Mouse (Mus musculus): ENCODE data around the gene Eif3d. TPM values are rescaled to one million over a fixed set of nuclear protein-coding genes. Genes with fewer than 3 reads are reported as not detected.
"Not testable (repeated sequence)": the region's sequence is repeated elsewhere in the genome, so short reads cannot be mapped to it uniquely, and the experiment has no call there.

The Eif3d gene
- 249 and 271 TPM in 2 replicates for polyA plus RNA-seq (2016; fragmentation: Nextera tagmentation; extraction: Ambion mirVana)

GRCm38 (mm10) chr15:77970470-77971292 is at the start of gene Eif3d:
Gene Eif3d (minus strand): TSS chr15:77970813.
- Histone ChIP-seq H3K4me3 (peak within 1 kb of the TSS; percentile 99), H3K27ac (replicated peaks) (peak within 1 kb of the TSS; percentile 99), H3K27me3 (replicated peaks; ENCODE audit: low read depth, poor library complexity, severe bottlenecking) (no peaks in the 10 kb centered on the region), H3K4me1 (peaks cover 20% of the 10 kb centered on the region), H3K36me3 (replicated peaks) (peaks cover 36% of the 10 kb centered on the region), H3K9me3 (no peaks in the 10 kb centered on the region)
- under 1% methylated on average over 72 of the region's 72 CpGs for WGBS
- DNase-seq (ENCODE audit: low spot score): peak; percentile 97

DNA sequence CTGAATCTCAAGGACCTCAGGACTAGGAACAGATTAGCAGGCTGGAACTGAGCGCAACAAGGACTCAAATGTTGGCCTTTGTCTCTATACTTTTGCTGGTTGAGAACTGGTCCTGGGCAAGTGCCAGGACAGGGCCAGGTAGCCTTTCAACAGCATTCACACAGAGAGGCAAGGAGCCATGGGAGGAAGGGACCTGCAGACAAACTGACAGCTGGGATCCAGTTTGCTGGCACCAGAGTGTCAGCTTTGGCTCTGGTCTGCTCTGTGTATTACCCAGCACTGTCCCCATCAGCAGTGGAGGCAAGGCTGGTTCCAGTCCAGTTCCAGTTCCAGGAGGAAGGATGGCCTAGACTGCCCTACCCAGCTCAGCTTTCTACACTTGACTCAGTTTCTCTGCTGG is 43.4 kb upstream of the Eif3d start:
- Histone ChIP-seq H3K4me1 (no peaks in the 10 kb centered on the region), H3K4me3 (no peak overlapping the region), H3K36me3 (replicated peaks) (no peaks in the 10 kb centered on the region), H3K27me3 (replicated peaks; ENCODE audit: low read depth, poor library complexity, severe bottlenecking) (no peaks in the 10 kb centered on the region), H3K27ac (replicated peaks) (no peak overlapping the region), H3K9me3 (no peaks in the 10 kb centered on the region)
- 87% methylated on average over 1 of the region's 1 CpGs for WGBS
- DNase-seq (ENCODE audit: low spot score): no peak

DNA sequence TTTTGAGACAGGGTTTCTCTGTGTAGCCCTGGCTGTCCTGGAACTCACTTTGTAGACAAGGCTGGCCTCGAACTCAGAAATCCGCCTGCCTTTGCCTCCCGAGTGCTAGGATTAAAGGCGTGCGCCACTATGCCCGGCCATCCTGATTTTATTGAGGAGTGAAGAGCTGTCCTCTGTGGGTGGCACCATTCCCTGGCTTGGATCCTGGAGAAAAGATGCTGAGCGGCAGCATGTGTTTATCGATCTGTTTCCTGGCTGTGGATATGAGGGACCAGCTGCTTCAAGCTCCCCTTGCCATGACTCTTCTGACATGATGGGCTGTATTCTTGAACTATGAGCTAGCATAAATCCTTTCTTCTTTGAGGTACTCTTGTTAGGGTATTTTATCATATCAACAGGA is 37.6 kb upstream of the Eif3d start:
- not testable (repeated sequence) for H3K4me3 ChIP-seq; H3K9me3 ChIP-seq; H3K36me3 ChIP-seq (replicated peaks); H3K27ac ChIP-seq (replicated peaks); H3K27me3 ChIP-seq (replicated peaks; ENCODE audit: low read depth, poor library complexity, severe bottlenecking); DNase-seq (ENCODE audit: low spot score)
- H3K4me1 ChIP-seq: peaks cover 25% of the 10 kb centered on the region
- 90% methylated on average over 8 of the region's 8 CpGs for WGBS

GRCm38 (mm10) chr15:78003929-78004328 is 33.3 kb upstream of the Eif3d start:
- WGBS: 58% methylated on average over 9 of the region's 9 CpGs
- no peak overlapping the region for H3K4me3 ChIP-seq
- no peaks in the 10 kb centered on the region for H3K9me3 ChIP-seq
- no peaks in the 10 kb centered on the region for H3K27me3 ChIP-seq (replicated peaks; ENCODE audit: low read depth, poor library complexity, severe bottlenecking)
- H3K27ac ChIP-seq (replicated peaks): no peak overlapping the region
- H3K4me1 ChIP-seq: peaks cover 25% of the 10 kb centered on the region
- no peaks in the 10 kb centered on the region for H3K36me3 ChIP-seq (replicated peaks)
- DNase-seq (ENCODE audit: low spot score): peak; percentile 19

DNA sequence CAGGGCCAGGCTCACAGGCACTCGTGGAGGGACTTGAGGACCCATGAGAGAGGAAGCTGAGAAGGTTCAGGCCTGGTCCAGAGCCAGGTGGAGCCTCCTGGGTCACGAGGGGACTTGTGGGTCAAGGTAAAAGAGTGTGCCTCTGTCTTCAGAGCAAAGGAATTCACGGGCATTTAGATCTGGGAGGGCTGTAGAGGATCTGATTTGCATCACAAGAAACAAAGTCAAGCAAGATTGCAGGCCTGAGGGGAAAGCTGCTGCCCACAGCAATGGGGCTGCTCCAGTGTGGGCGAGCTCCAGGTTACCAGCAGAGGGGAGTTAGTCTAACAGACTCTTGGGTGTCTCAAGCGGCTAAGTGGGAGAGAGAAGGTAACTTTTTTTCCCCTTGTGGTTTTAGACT is 30.8 kb upstream of the Eif3d start:
- no peak overlapping the region for H3K4me3 ChIP-seq
- no peaks in the 10 kb centered on the region for H3K9me3 ChIP-seq
- H3K27ac ChIP-seq (replicated peaks): no peak overlapping the region
- peaks cover 16% of the 10 kb centered on the region for H3K4me1 ChIP-seq
- H3K36me3 ChIP-seq (replicated peaks): no peaks in the 10 kb centered on the region
- no peaks in the 10 kb centered on the region for H3K27me3 ChIP-seq (replicated peaks; ENCODE audit: low read depth, poor library complexity, severe bottlenecking)
- WGBS: 23% methylated on average over 5 of the region's 5 CpGs
- DNase-seq (ENCODE audit: low spot score): no peak

DNA sequence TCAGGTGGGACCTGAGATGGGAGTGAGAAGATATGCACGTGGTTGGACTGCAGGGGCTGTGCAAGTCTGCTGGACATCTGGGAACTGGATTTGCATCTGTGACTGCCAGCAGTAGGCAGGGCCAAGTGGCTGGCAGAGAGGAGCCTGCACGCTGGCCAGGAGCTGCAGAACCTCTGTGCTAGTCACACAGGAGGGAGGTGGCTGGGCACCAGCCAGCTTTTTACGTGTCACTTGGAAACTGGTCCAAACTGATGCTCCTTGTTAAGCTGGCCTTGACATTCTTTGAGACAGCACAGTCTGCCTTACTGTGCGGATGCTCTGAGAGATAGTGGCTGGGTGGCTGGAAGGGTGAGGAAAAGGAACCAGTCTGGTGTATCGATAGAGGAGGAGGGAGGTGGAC is 17.9 kb upstream of the Eif3d start:
- Histone ChIP-seq H3K4me1 (peaks cover 12% of the 10 kb centered on the region; the same call in 1 of the 2 replicates), H3K36me3 (replicated peaks) (no peaks in the 10 kb centered on the region), H3K27me3 (replicated peaks; ENCODE audit: low read depth, poor library complexity, severe bottlenecking) (no peaks in the 10 kb centered on the region), H3K27ac (replicated peaks) (no peak overlapping the region), H3K4me3 (no peak overlapping the region), H3K9me3 (no peaks in the 10 kb centered on the region)
- no peak for DNase-seq (ENCODE audit: low spot score)
- 79% methylated on average over 5 of the region's 5 CpGs for WGBS

DNA sequence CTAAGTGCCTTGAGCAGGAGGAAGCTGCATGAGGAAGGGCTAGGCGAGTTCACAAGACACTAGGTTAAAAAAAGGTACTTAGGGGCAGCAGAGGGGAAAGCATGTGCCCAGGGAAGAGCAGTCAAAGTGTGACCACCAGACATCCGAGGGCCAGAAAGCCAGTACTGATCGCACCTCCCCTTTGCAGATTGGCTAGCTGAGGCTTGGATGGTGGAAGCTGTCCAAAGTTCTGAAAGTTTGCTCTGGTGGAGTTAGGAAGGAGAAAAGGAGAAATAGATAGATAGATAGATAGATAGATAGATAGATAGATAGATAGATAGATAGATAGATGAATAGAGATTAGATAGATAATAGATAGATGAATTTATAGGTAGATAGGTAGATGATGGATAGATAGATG is 12.8 kb upstream of the Eif3d start:
- no peaks in the 10 kb centered on the region for H3K4me1 ChIP-seq
- H3K9me3 ChIP-seq: no peaks in the 10 kb centered on the region
- 0 out of 2 replicates have a peak, but pooled peaks cover 7% of the 10 kb centered on the region for H3K27me3 ChIP-seq (replicated peaks; ENCODE audit: low read depth, poor library complexity, severe bottlenecking)
- no peak overlapping the region for H3K27ac ChIP-seq (replicated peaks)
- DNase-seq (ENCODE audit: low spot score): no peak
- 36% methylated on average over 3 of the region's 3 CpGs for WGBS
- no peaks in the 10 kb centered on the region for H3K36me3 ChIP-seq (replicated peaks)
- H3K4me3 ChIP-seq: no peak overlapping the region

GRCm38 (mm10) chr15:77982195-77982939 is 11.8 kb upstream of the Eif3d start:
- Histone ChIP-seq H3K27me3 (replicated peaks; ENCODE audit: low read depth, poor library complexity, severe bottlenecking) (0 out of 2 replicates have a peak, but pooled peaks cover 7% of the 10 kb centered on the region), H3K36me3 (replicated peaks) (no peaks in the 10 kb centered on the region), H3K27ac (replicated peaks) (no peak overlapping the region)

DNA sequence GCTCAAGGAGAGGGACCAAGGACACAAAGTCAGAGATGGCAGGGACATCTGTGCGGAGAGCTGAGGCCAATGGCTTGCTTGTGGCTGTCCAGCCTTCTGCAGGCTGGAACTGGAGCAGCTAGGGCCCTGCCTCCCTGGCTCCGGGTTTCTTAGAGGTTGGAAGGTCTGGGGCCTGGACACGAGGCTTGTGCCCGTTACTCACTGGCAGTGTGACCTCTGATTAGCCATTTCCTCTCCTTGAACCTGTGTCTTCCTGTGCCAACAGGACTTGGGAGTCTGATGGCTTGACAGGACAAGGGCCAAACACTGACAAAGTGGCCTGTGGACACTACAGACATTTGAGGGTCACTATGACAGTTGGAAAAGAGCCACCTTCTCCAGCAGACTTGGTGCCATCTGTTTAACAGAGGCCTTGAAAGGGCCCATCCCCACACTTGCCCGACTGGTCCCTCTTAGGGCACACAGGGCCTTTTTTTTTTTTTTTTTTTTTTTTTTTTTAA is 10.6 kb upstream of the Eif3d start:
- WGBS: 66% methylated on average over 5 of the region's 5 CpGs
- H3K27me3 ChIP-seq (replicated peaks; ENCODE audit: low read depth, poor library complexity, severe bottlenecking): 0 out of 2 replicates have a peak, but pooled peaks cover 7% of the 10 kb centered on the region
- no peaks in the 10 kb centered on the region for H3K4me1 ChIP-seq
- H3K27ac ChIP-seq (replicated peaks): no peak overlapping the region
- H3K36me3 ChIP-seq (replicated peaks): no peaks in the 10 kb centered on the region
- H3K9me3 ChIP-seq: no peaks in the 10 kb centered on the region
- no peak for DNase-seq (ENCODE audit: low spot score)
- H3K4me3 ChIP-seq: no peak overlapping the region

More at GRCm38 (mm10) chr15:77982195-77982939, 11.8 kb upstream of the Eif3d start:
- peak; percentile 69 for DNase-seq (ENCODE audit: low spot score)
- Histone ChIP-seq H3K4me3 (no peak overlapping the region), H3K9me3 (no peaks in the 10 kb centered on the region), H3K4me1 (no peaks in the 10 kb centered on the region)
- 28% methylated on average over 18 of the region's 18 CpGs for WGBS

DNA sequence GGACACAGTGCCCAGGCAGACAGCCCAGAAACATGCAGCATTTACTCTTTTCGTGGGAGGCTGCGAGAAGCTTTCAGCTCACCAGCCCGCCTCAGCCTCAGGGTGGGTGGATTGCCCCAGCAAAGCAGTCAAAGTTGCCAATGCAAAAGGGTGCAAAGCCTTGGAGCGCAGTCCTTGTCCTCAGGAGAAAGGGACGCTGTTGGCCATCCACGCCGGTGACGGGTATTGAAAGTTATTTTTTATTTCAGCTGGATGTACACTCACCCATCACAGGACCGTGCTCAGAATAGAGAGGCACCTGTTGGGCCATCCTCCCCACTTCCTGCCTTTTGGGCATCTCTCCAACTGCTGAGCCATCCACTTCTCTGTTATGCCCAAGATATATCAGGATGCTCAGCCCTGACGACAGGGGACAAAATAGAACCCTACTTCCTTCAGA is 8.8 kb upstream of the Eif3d start:
- Histone ChIP-seq H3K27ac (replicated peaks) (no peak overlapping the region), H3K9me3 (no peaks in the 10 kb centered on the region), H3K4me1 (no peaks in the 10 kb centered on the region), H3K27me3 (replicated peaks; ENCODE audit: low read depth, poor library complexity, severe bottlenecking) (0 out of 2 replicates have a peak, but pooled peaks cover 7% of the 10 kb centered on the region), H3K36me3 (replicated peaks) (no peaks in the 10 kb centered on the region), H3K4me3 (no peak overlapping the region)
- WGBS: 88% methylated on average over 10 of the region's 10 CpGs
- no peak for DNase-seq (ENCODE audit: low spot score)

DNA sequence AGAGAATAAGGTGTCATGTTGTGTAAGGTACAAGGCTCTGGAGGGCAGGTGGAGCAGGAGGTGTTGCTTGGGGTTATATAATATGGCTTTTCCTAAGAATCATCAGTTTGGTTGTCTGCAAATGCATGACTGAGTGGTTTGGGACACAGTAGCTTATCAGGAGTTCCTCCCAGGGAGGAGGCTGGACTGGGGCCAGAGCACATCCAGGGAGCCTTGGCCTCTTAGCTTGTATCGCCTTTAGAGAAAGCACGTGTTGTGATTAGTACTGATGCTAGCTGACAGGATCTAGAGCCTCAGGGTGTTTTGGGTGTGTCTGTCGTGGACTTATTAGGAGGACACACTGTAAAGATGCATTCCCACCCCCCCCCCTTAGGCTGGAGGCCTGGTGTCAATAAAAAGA is 7.0 kb upstream of the Eif3d start:
- Histone ChIP-seq H3K36me3 (replicated peaks) (no peaks in the 10 kb centered on the region), H3K9me3 (no peaks in the 10 kb centered on the region), H3K27me3 (replicated peaks; ENCODE audit: low read depth, poor library complexity, severe bottlenecking) (0 out of 2 replicates have a peak, but pooled peaks cover 7% of the 10 kb centered on the region), H3K4me3 (no peak overlapping the region), H3K27ac (replicated peaks) (no peak overlapping the region), H3K4me1 (no peaks in the 10 kb centered on the region)
- no peak for DNase-seq (ENCODE audit: low spot score)
- WGBS: 72% methylated on average over 3 of the region's 3 CpGs

GRCm38 (mm10) chr15:77974165-77974841 is 3.7 kb upstream of the Eif3d start:
- Histone ChIP-seq H3K9me3 (no peaks in the 10 kb centered on the region), H3K27ac (replicated peaks) (no peak overlapping the region), H3K4me1 (peaks cover 14% of the 10 kb centered on the region), H3K27me3 (replicated peaks; ENCODE audit: low read depth, poor library complexity, severe bottlenecking) (no peaks in the 10 kb centered on the region), H3K4me3 (no peak overlapping the region), H3K36me3 (replicated peaks) (no peaks in the 10 kb centered on the region)
- WGBS: 78% methylated on average over 6 of the region's 6 CpGs
- no peak for DNase-seq (ENCODE audit: low spot score)

Data from embryonic facial prominence, embryonic 10.5 days (tissue).